Mouse (Mus musculus): ENCODE measurements around the gene Rmdn2.
A peak's percentile ranks its signal among the peaks of the same experiment; 100 is the strongest.

The Rmdn2 gene

GRCm38 (mm10) chr17:79616621-79617020 is 5.0 kb downstream of the Rmdn2 start:
- no peak for DNase-seq

GRCm38 (mm10) chr17:79618455-79618854 is 6.8 kb downstream of the Rmdn2 start:
- no peak for DNase-seq

- DNase-seq: no peak
Measured at GRCm38 (mm10) chr17:79618984-79619383, 7.3 kb downstream of the Rmdn2 start.

- DNase-seq: no peak
Measured at GRCm38 (mm10) chr17:79622050-79622449, 10.4 kb downstream of the Rmdn2 start.

GRCm38 (mm10) chr17:79622574-79622973 is 10.9 kb downstream of the Rmdn2 start:
- DNase-seq: no peak

GRCm38 (mm10) chr17:79623841-79624240 is 12.2 kb downstream of the Rmdn2 start:
- DNase-seq: no peak

GRCm38 (mm10) chr17:79626241-79626816 is 14.7 kb downstream of the Rmdn2 start:
- no peak for DNase-seq

GRCm38 (mm10) chr17:79649893-79650292 is 38.2 kb downstream of the Rmdn2 start:
- DNase-seq: no peak

- no peak for DNase-seq
Measured at GRCm38 (mm10) chr17:79650297-79650696, 38.6 kb downstream of the Rmdn2 start.

GRCm38 (mm10) chr17:79653171-79653570 is 41.5 kb downstream of the Rmdn2 start:
- DNase-seq: no peak

- DNase-seq: no peak
Measured at GRCm38 (mm10) chr17:79654187-79654586, 42.5 kb downstream of the Rmdn2 start.

- DNase-seq: no peak
Measured at GRCm38 (mm10) chr17:79657785-79658184, 46.1 kb downstream of the Rmdn2 start.

GRCm38 (mm10) chr17:79658452-79658851 is 46.8 kb downstream of the Rmdn2 start:
- DNase-seq: no peak

- no peak for DNase-seq
Measured at GRCm38 (mm10) chr17:79658863-79659262, 47.2 kb downstream of the Rmdn2 start.

- peak; percentile 81 for DNase-seq
Measured at GRCm38 (mm10) chr17:79661387-79661786, 49.7 kb downstream of the Rmdn2 start.

GRCm38 (mm10) chr17:79661848-79662247 is 50.2 kb downstream of the Rmdn2 start:
- no peak for DNase-seq

GRCm38 (mm10) chr17:79663393-79664105 is 51.9 kb downstream of the Rmdn2 start:
- no peak for DNase-seq

- DNase-seq: no peak
Measured at GRCm38 (mm10) chr17:79664106-79664417, 52.4 kb downstream of the Rmdn2 start.

GRCm38 (mm10) chr17:79670837-79671236 is 59.2 kb downstream of the Rmdn2 start:
- no peak for DNase-seq

- peak; percentile 40 for DNase-seq
Measured at GRCm38 (mm10) chr17:79695106-79695505, 83.4 kb downstream of the Rmdn2 start.

- no peak for DNase-seq
Measured at GRCm38 (mm10) chr17:79695541-79695940, 83.9 kb downstream of the Rmdn2 start.

- DNase-seq: peak; percentile 26
Measured at GRCm38 (mm10) chr17:79699197-79699596, 87.5 kb downstream of the Rmdn2 start.

GRCm38 (mm10) chr17:79700871-79701270 is 89.2 kb downstream of the Rmdn2 start:
- DNase-seq: no peak

- DNase-seq: no peak
Measured at GRCm38 (mm10) chr17:79705671-79706455, 94.2 kb downstream of the Rmdn2 start.
